ENCODE assay signal across 24 mouse cellular contexts in the genomic region with DNA sequence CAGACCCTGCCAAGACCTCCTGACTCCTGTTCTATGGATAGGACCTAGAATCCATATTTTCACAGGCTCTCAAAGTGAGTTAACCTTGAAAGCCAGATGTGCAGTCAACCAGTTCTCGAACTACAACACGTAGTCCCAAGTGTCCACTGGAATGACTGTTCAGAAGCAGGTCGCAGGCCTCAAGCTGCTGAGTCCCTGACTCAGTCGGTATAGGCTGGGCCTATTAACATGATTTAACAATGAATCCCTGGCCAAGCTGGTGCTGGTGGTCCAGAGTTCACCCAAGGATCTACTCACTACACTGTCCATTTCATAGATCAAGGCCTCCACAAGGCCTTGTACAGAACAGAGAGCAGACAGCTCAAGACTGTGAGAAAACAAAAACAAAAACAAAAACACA.
"Had no signal": no experiment of that assay in that cellular context is flagged by ENCODE, and none has a peak within 500 bp of the region (broad histone marks: within the 10 kb centered on the region; RNA-seq: fewer than 3 reads in every experiment).

No protein-coding gene starts in this region.

- ATAC-seq: intestine, embryonic 16.5 days; liver, embryonic 12.5 days had no signal

- H3K27ac ChIP-seq: liver, embryonic 12.5 days; liver, embryonic 15.5 days; lung, embryonic 15.5 days; midbrain, embryonic 10.5 days; neural tube, embryonic 12.5 days; neural tube, embryonic 15.5 days had no signal

- H3K36me3 ChIP-seq: liver, embryonic 12.5 days; liver, embryonic 15.5 days; lung, embryonic 15.5 days; midbrain, embryonic 10.5 days; neural tube, embryonic 12.5 days; neural tube, embryonic 15.5 days had no signal

- H3K9ac ChIP-seq: liver, embryonic 12.5 days; liver, embryonic 15.5 days; lung, embryonic 15.5 days; neural tube, embryonic 12.5 days; neural tube, embryonic 15.5 days had no signal

- H3K4me3 ChIP-seq: liver, embryonic 12.5 days; liver, embryonic 15.5 days; lung, embryonic 15.5 days; megakaryocyte, embryonic 14.5 days; midbrain, embryonic 10.5 days; neural tube, embryonic 12.5 days; neural tube, embryonic 15.5 days had no signal

- H3K27me3 ChIP-seq: liver, embryonic 12.5 days; liver, embryonic 15.5 days; lung, embryonic 15.5 days; megakaryocyte, embryonic 14.5 days; neural tube, embryonic 12.5 days; neural tube, embryonic 15.5 days had no signal

- H3K4me2 ChIP-seq: liver, embryonic 12.5 days; liver, embryonic 15.5 days; lung, embryonic 15.5 days; neural tube, embryonic 12.5 days; neural tube, embryonic 15.5 days had no signal

- H3K9me3 ChIP-seq: liver, embryonic 12.5 days; liver, embryonic 15.5 days; lung, embryonic 15.5 days; midbrain, embryonic 10.5 days; neural tube, embryonic 12.5 days; neural tube, embryonic 15.5 days had no signal

- H3K4me1 ChIP-seq: liver, embryonic 12.5 days; liver, embryonic 15.5 days; lung, embryonic 15.5 days; neural tube, embryonic 12.5 days; neural tube, embryonic 15.5 days had no signal

- DNase-seq: kidney, adult 18-20 months; kidney, adult 9 months; kidney, postnatal 14 days; kidney, postnatal 4 days; left cerebral cortex, postnatal 4 days; liver; lung, adult 18-20 months; lung, postnatal 10 days; lung, postnatal 36 days; midbrain, embryonic 14.5 days; retina, postnatal 1 day; right cerebral cortex, postnatal 25 days; spleen, adult 18-20 months; thymus, adult 2 months; thymus, postnatal 14 days; thymus, postnatal 4 days had no signal
